Mouse (Mus musculus) CH12.LX (cell line): ENCODE measurements around the gene Hoxd4.

Experiments used
- CTCF ChIP-seq, 2 experiments: IDR thresholded peaks in 1 of 2; conservative IDR thresholded peaks in 1 of 2; 2 replicates each; pipeline ENCODE4 v1.5.1; 2011 to 2012; ENCODE audit warnings: low read depth in 2 of 2, low read length in 2 of 2, improper control_type of control experiment in 1 of 2, inconsistent platforms in 1 of 2, mild to moderate bottlenecking in 1 of 2, moderate library complexity in 1 of 2
- ELF1 ChIP-seq: IDR thresholded peaks from 2 replicates; pipeline ENCODE4 v1.6.1; 2014; ENCODE audit warnings: low read depth, mild to moderate bottlenecking, inconsistent platforms, low read length, improper control_type of control experiment
- JUN ChIP-seq: IDR thresholded peaks from 2 replicates; pipeline ENCODE4 v1.6.1; 2011; ENCODE audit warnings: low read depth, mild to moderate bottlenecking, low read length, improper control_type of control experiment, moderate library complexity; ENCODE audit not compliant: insufficient read depth
- JUND ChIP-seq: conservative IDR thresholded peaks from 2 replicates; pipeline ENCODE4 v1.6.1; 2011; ENCODE audit warnings: low read depth, low read length, improper control_type of control experiment
- PAX5 ChIP-seq: IDR thresholded peaks from 2 replicates; pipeline ENCODE4 v1.6.1; 2012; ENCODE audit warnings: low read length, inconsistent platforms, mixed read lengths
- POLR2A ChIP-seq: IDR thresholded peaks from 2 replicates; pipeline ENCODE4 v1.6.1; 2011; ENCODE audit warnings: low read depth, mild to moderate bottlenecking, improper control_type of control experiment, low read length
- POLR2AphosphoS2 ChIP-seq: IDR thresholded peaks from 2 replicates; pipeline ENCODE4 v1.6.1; 2011; ENCODE audit warnings: low read depth, low read length, improper control_type of control experiment
- SMC3 ChIP-seq: IDR thresholded peaks from 2 replicates; pipeline ENCODE4 v1.6.1; 2011; ENCODE audit warnings: low read depth, low read length, improper control_type of control experiment
- TCF12 ChIP-seq: IDR thresholded peaks from 2 replicates; pipeline ENCODE4 v1.6.1; 2014; ENCODE audit warnings: low read depth, mild to moderate bottlenecking, inconsistent platforms, low read length, improper control_type of control experiment
- USF1 ChIP-seq: IDR thresholded peaks from 2 replicates; pipeline ENCODE4 v1.6.1; 2014; ENCODE audit warnings: low read depth, mild to moderate bottlenecking, inconsistent platforms, low read length, improper control_type of control experiment
- ZKSCAN1 ChIP-seq: IDR thresholded peaks from 2 replicates; pipeline ENCODE4 v1.6.1; 2012; ENCODE audit warnings: low read depth, inconsistent platforms, low read length, improper control_type of control experiment, borderline replicate concordance
- ZMIZ1 ChIP-seq: IDR thresholded peaks from 2 replicates; pipeline ENCODE4 v1.6.1; 2012; ENCODE audit warnings: low read depth, mild to moderate bottlenecking, inconsistent platforms, low read length, improper control_type of control experiment
- ZNF384 ChIP-seq: IDR thresholded peaks from 2 replicates; pipeline ENCODE4 v1.6.1; 2012; ENCODE audit warnings: low read depth, low read length, improper control_type of control experiment, inconsistent platforms

DNA sequence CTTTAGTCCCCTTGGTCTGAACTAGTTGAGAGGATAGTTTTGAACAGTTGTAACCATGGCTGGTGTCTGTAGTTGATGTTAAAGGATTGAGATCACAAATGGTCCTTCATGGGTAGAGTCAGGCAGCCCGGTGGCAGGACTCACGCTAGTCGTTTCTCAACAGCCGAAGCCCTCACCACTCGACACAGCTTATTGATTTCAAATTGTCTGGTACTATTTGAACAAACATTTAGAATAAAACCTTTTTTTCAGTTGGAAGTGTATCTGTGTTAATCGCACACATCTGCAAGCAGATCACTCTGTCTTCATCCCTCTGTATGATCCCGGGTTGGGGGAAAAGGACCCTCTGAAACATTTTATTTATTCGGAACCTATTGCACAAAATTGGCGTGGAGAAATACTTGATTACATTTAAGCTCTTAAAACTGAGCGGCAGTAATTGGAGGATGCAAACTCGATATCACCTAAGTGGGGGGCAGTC lies 36.0 kb downstream of the Hoxd4 start:
- TF ChIP-seq ZNF384: no peak
- no peak for TF ChIP-seq ELF1
- TF ChIP-seq CTCF (conservative IDR thresholded peaks at IDR 0.05 in 1 of 2, IDR thresholded peaks at IDR 0.05 in 1 of 2; ENCODE audit: low read depth in 2 of 2, low read length in 2 of 2): no peak
- TF ChIP-seq JUN: no peak
- no peak for TF ChIP-seq POLR2A
- no peak for TF ChIP-seq SMC3
- no peak for TF ChIP-seq ZMIZ1
- TF ChIP-seq TCF12: no peak
- TF ChIP-seq USF1: no peak
- no peak for TF ChIP-seq JUND
- no peak for TF ChIP-seq POLR2AphosphoS2
- TF ChIP-seq PAX5: no peak
- TF ChIP-seq ZKSCAN1: no peak
